Mouse (Mus musculus) thymus, postnatal 10 days (tissue): ENCODE results near the gene Dnah7a.
"Not testable (repeated sequence)": the region's sequence is repeated elsewhere in the genome, so short reads cannot be mapped to it uniquely, and the experiment has no call there.

ENCODE experiments used
- DNase-seq, 2 experiments: peaks; one replicate each; pipeline ENCODE4 v3.0.0; 2021; ENCODE audit warnings: low spot score in 2 of 2

Gene Dnah7a

GRCm38 (mm10) chr1:53704164-53704563, 2.4 kb downstream of the Dnah7a start:
- no peak for DNase-seq

- DNase-seq, result not testable (repeated sequence)
Observed at GRCm38 (mm10) chr1:53664268-53664667, 42.3 kb downstream of the Dnah7a start.

- no peak for DNase-seq
Observed at GRCm38 (mm10) chr1:53639865-53640794, 66.5 kb downstream of the Dnah7a start.

GRCm38 (mm10) chr1:53635641-53636040, 70.9 kb downstream of the Dnah7a start:
- DNase-seq, result not testable (repeated sequence)

- DNase-seq, result not testable (repeated sequence)
Observed at GRCm38 (mm10) chr1:53632040-53632439, 74.5 kb downstream of the Dnah7a start.

- DNase-seq, result no peak
Observed at GRCm38 (mm10) chr1:53630011-53630410, 76.6 kb downstream of the Dnah7a start.

GRCm38 (mm10) chr1:53613486-53613885, 93.1 kb downstream of the Dnah7a start:
- DNase-seq, result no peak

GRCm38 (mm10) chr1:53581326-53581725, 125.3 kb downstream of the Dnah7a start:
- DNase-seq, result not testable (repeated sequence)

- not testable (repeated sequence) for DNase-seq
Observed at GRCm38 (mm10) chr1:53557918-53558317, 148.7 kb downstream of the Dnah7a start.

GRCm38 (mm10) chr1:53547018-53547417, 159.6 kb downstream of the Dnah7a start:
- DNase-seq, result not testable (repeated sequence)

GRCm38 (mm10) chr1:53538356-53538755, 168.2 kb downstream of the Dnah7a start:
- DNase-seq, result not testable (repeated sequence)

GRCm38 (mm10) chr1:53534826-53535225, 171.8 kb downstream of the Dnah7a start:
- DNase-seq, result not testable (repeated sequence)

- DNase-seq, result not testable (repeated sequence)
Observed at GRCm38 (mm10) chr1:53526021-53526420, 180.6 kb downstream of the Dnah7a start.

- no peak for DNase-seq
Observed at GRCm38 (mm10) chr1:53473699-53474098, 232.9 kb downstream of the Dnah7a start.

- not testable (repeated sequence) for DNase-seq
Observed at GRCm38 (mm10) chr1:53472084-53472483, 234.5 kb downstream of the Dnah7a start.

- DNase-seq, result no peak
Observed at GRCm38 (mm10) chr1:53467325-53467670, 239.3 kb downstream of the Dnah7a start.

- not testable (repeated sequence) for DNase-seq
Observed at GRCm38 (mm10) chr1:53466524-53467324, 239.9 kb downstream of the Dnah7a start.

GRCm38 (mm10) chr1:53439173-53439572, 267.4 kb downstream of the Dnah7a start:
- not testable (repeated sequence) for DNase-seq

- not testable (repeated sequence) for DNase-seq
Observed at GRCm38 (mm10) chr1:53432433-53432832, 274.2 kb downstream of the Dnah7a start.

GRCm38 (mm10) chr1:53405803-53406325, 300.7 kb downstream of the Dnah7a start:
- DNase-seq, result no peak

GRCm38 (mm10) chr1:53393936-53394760, 312.4 kb downstream of the Dnah7a start:
- not testable (repeated sequence) for DNase-seq
